Mouse (Mus musculus) macrophage (primary cell): ENCODE measurements at regions not wholly inside any gene's neighbourhood (a gene's known extent, or its start where the extent isn't known, plus 50 kb on each side); places are given as distances from the start of the nearest gene placed in this dataset.
A peak's percentile ranks its signal among the peaks of the same experiment; 100 is the strongest.

Experiments used
- H3K27ac ChIP-seq: fragments of 350-480 bp; formaldehyde crosslinking; 2 replicates; pipeline ENCODE4 v1.9.0; 2021
- H3K36me3 ChIP-seq: fragments of 350-480 bp; formaldehyde crosslinking; 2 replicates; pipeline ENCODE4 v1.9.0; 2021; ENCODE audit errors: inconsistent target
- H3K4me3 ChIP-seq: fragments of 350-480 bp; formaldehyde crosslinking; 2 replicates; pipeline ENCODE4 v1.9.0; 2021; ENCODE audit errors: inconsistent target
- H3K79me2 ChIP-seq: fragments of 350-480 bp; formaldehyde crosslinking; 2 replicates; pipeline ENCODE4 v1.9.0; 2021; ENCODE audit errors: inconsistent target
- WGBS: methylation state at CpG from one replicate; pipeline ENCODE4 v1.1.7; 2026; ENCODE audit warnings: inconsistent platforms; ENCODE audit not compliant: missing documents; 5-methylcytosine and 5-hydroxymethylcytosine counted together

GRCm38 (mm10) chr4:95277989-95278713 lies 226.1 kb upstream of the Jun start:
- no peak overlapping the region for H3K27ac ChIP-seq
- WGBS: 55% methylated on average over 11 of the region's 11 CpGs
- H3K79me2 ChIP-seq: no peaks in the 10 kb centered on the region
- no peaks in the 10 kb centered on the region for H3K36me3 ChIP-seq
- H3K4me3 ChIP-seq: no peak overlapping the region

GRCm38 (mm10) chr4:95278714-95279095 lies 226.7 kb upstream of the Jun start:
- no peak overlapping the region for H3K27ac ChIP-seq
- no peak overlapping the region for H3K4me3 ChIP-seq
- 77% methylated on average over 13 of the region's 13 CpGs for WGBS
- H3K36me3 ChIP-seq: no peaks in the 10 kb centered on the region
- H3K79me2 ChIP-seq: no peaks in the 10 kb centered on the region

- Histone ChIP-seq H3K27ac (no peak overlapping the region), H3K4me3 (no peak overlapping the region), H3K36me3 (no peaks in the 10 kb centered on the region), H3K79me2 (no peaks in the 10 kb centered on the region)
- 86% methylated on average over 2 of the region's 2 CpGs for WGBS
These were observed 227.2 kb upstream of the Jun start for GRCm38 (mm10) chr4:95279200-95279599.

- Histone ChIP-seq H3K36me3 (no peaks in the 10 kb centered on the region), H3K27ac (no peak overlapping the region), H3K79me2 (no peaks in the 10 kb centered on the region), H3K4me3 (no peak overlapping the region)
- 98% methylated on average over 3 of the region's 3 CpGs for WGBS
These were observed 230.1 kb upstream of the Jun start for GRCm38 (mm10) chr4:95282083-95282482.

- WGBS: 78% methylated on average over 2 of the region's 2 CpGs
- Histone ChIP-seq H3K36me3 (no peaks in the 10 kb centered on the region), H3K4me3 (no peak overlapping the region), H3K79me2 (no peaks in the 10 kb centered on the region), H3K27ac (no peak overlapping the region)
These were observed 231.8 kb upstream of the Jun start for GRCm38 (mm10) chr4:95283789-95284188.

GRCm38 (mm10) chr4:95284192-95284591 lies 232.2 kb upstream of the Jun start:
- WGBS: 91% methylated on average over 2 of the region's 2 CpGs
- no peak overlapping the region for H3K27ac ChIP-seq
- no peaks in the 10 kb centered on the region for H3K36me3 ChIP-seq
- no peaks in the 10 kb centered on the region for H3K79me2 ChIP-seq
- H3K4me3 ChIP-seq: no peak overlapping the region

- 91% methylated on average over 1 of the region's 1 CpGs for whole genome bisulfite sequencing
- H3K36me3 ChIP-seq: no peaks in the 10 kb centered on the region
- no peak overlapping the region for H3K27ac ChIP-seq
- no peaks in the 10 kb centered on the region for H3K79me2 ChIP-seq
- H3K4me3 ChIP-seq: no peak overlapping the region
These were observed 232.7 kb upstream of the Jun start for GRCm38 (mm10) chr4:95284696-95285095.

GRCm38 (mm10) chr4:95290321-95290720 lies 238.3 kb upstream of the Jun start:
- no peak overlapping the region for H3K4me3 ChIP-seq
- H3K79me2 ChIP-seq: no peaks in the 10 kb centered on the region
- H3K27ac ChIP-seq: no peak overlapping the region
- WGBS: 83% methylated on average over 4 of the region's 4 CpGs
- no peaks in the 10 kb centered on the region for H3K36me3 ChIP-seq

GRCm38 (mm10) chr4:95294110-95294509 lies 242.1 kb upstream of the Jun start:
- Histone ChIP-seq H3K27ac (no peak overlapping the region), H3K36me3 (no peaks in the 10 kb centered on the region), H3K79me2 (no peaks in the 10 kb centered on the region), H3K4me3 (no peak overlapping the region)
- 69% methylated on average over 4 of the region's 4 CpGs for WGBS

- WGBS: 93% methylated on average over 2 of the region's 2 CpGs
- H3K27ac ChIP-seq: no peak overlapping the region
- H3K36me3 ChIP-seq: no peaks in the 10 kb centered on the region
- no peak overlapping the region for H3K4me3 ChIP-seq
- H3K79me2 ChIP-seq: no peaks in the 10 kb centered on the region
These were observed 249.9 kb upstream of the Jun start for GRCm38 (mm10) chr4:95301907-95302306.

GRCm38 (mm10) chr4:95303337-95303736 lies 251.3 kb upstream of the Jun start:
- H3K36me3 ChIP-seq: no peaks in the 10 kb centered on the region
- WGBS: 19% methylated on average over 2 of the region's 2 CpGs
- H3K79me2 ChIP-seq: no peaks in the 10 kb centered on the region
- no peak overlapping the region for H3K4me3 ChIP-seq
- H3K27ac ChIP-seq: 0 out of 2 replicates have a peak overlapping the region, but pooled peaks have one; percentile 5

GRCm38 (mm10) chr4:95304006-95304405 lies 252.0 kb upstream of the Jun start:
- no peak overlapping the region for H3K4me3 ChIP-seq
- H3K27ac ChIP-seq: 0 out of 2 replicates have a peak overlapping the region, but pooled peaks have one; percentile 5
- H3K79me2 ChIP-seq: no peaks in the 10 kb centered on the region
- 69% methylated on average over 1 of the region's 1 CpGs for WGBS
- H3K36me3 ChIP-seq: no peaks in the 10 kb centered on the region

- 94% methylated on average over 2 of the region's 2 CpGs for WGBS
- no peaks in the 10 kb centered on the region for H3K36me3 ChIP-seq
- H3K27ac ChIP-seq: no peak overlapping the region
- no peak overlapping the region for H3K4me3 ChIP-seq
- H3K79me2 ChIP-seq: no peaks in the 10 kb centered on the region
These were observed 250.2 kb upstream of the Fggy start for GRCm38 (mm10) chr4:95307134-95307533.

- WGBS: 99% methylated on average over 5 of the region's 5 CpGs
- no peaks in the 10 kb centered on the region for H3K79me2 ChIP-seq
These were observed 248.8 kb upstream of the Fggy start for GRCm38 (mm10) chr4:95308469-95308895.

GRCm38 (mm10) chr4:95310410-95310809 lies 246.9 kb upstream of the Fggy start:
- 83% methylated on average over 6 of the region's 6 CpGs for WGBS
- no peaks in the 10 kb centered on the region for H3K79me2 ChIP-seq
- H3K36me3 ChIP-seq: no peaks in the 10 kb centered on the region
- no peak overlapping the region for H3K27ac ChIP-seq
- no peak overlapping the region for H3K4me3 ChIP-seq

More at GRCm38 (mm10) chr4:95308469-95308895, 248.8 kb upstream of the Fggy start:
- Histone ChIP-seq H3K27ac (no peak overlapping the region), H3K4me3 (no peak overlapping the region), H3K36me3 (no peaks in the 10 kb centered on the region)

GRCm38 (mm10) chr4:95317821-95318290 lies 239.5 kb upstream of the Fggy start:
- H3K79me2 ChIP-seq: no peaks in the 10 kb centered on the region
- H3K36me3 ChIP-seq: no peaks in the 10 kb centered on the region
- H3K4me3 ChIP-seq: no peak overlapping the region
- 86% methylated on average over 3 of the region's 3 CpGs for WGBS
- no peak overlapping the region for H3K27ac ChIP-seq
